Comparison of ENCODE assay signal across 8 mouse cellular contexts in the genomic region with DNA sequence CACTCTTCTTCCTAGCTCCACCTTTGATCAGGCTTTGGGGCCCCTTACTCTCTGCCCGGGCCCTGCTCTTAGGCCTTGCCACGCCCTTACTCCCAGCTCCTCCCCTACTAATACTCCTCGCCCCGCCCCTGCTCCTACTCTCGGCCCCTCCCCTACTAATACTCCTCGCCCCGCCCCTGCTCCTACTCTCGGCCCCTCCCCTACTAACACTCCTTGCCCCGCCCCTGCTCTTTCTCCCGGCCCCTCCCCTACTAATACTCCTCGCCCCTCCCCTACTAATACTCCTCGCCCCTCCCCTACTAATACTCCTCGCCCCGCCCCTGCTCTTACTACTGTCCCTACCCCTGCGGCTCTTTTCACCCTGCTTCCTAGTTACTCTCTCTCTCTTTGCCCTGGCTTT. TPM values are rescaled to one million over a fixed set of nuclear protein-coding genes. Genes with fewer than 3 reads are reported as not detected.
DNase-seq lines count a peak whose midpoint lies in the region; ATAC-seq and TF ChIP-seq lines count a peak whose summit lies in the region.
"Not testable (repeated sequence)": the region's sequence is repeated elsewhere in the genome, so short reads cannot be mapped to it uniquely, and the experiment has no call there.

No protein-coding gene starts in this region.

- peak overlapping the region; percentile 46 for H3K4me2 ChIP-seq in embryonic facial prominence, embryonic 12.5 days (replicated peaks)
- peak overlapping the region; percentile 59 for H3K4me2 ChIP-seq in hindbrain, embryonic 16.5 days (ENCODE audit: low read length)
- H3K4me2 ChIP-seq in limb, embryonic 12.5 days, result peak overlapping the region; percentile 55

- not testable (repeated sequence) for H3K79me2 ChIP-seq in MEL (ENCODE audit: control insufficient read depth, insufficient read depth, low read length, poor library complexity); macrophage (ENCODE audit: inconsistent target)

- not testable (repeated sequence) for H3K27me3 ChIP-seq in MEL (ENCODE audit: control insufficient read depth in 1 of 2, insufficient read depth in 2 of 2, low read length in 2 of 2); embryonic facial prominence, embryonic 12.5 days; hindbrain, embryonic 16.5 days (replicated peaks; ENCODE audit: control insufficient read depth, insufficient read depth, low read length)
- H3K27me3 ChIP-seq in limb, embryonic 12.5 days, result peaks cover 18% of the 10 kb centered on the region

- not testable (repeated sequence) for TF ChIP-seq EP300 in MEL (IDR thresholded peaks at IDR 0.05; ENCODE audit: low read depth in 1 of 2, low read length in 2 of 2)

- not testable (repeated sequence) for TF ChIP-seq RAD21 in MEL (IDR thresholded peaks at IDR 0.05; ENCODE audit: low read depth, low read length)

- H3K4me3 ChIP-seq in MEL (ENCODE audit: control insufficient read depth in 1 of 2, insufficient read depth in 1 of 2, low read depth in 2 of 2, low read length in 2 of 2), result peak overlapping the region; percentile 52 to 59
- peak overlapping the region; percentile 32 for H3K4me3 ChIP-seq in embryonic facial prominence, embryonic 12.5 days
- H3K4me3 ChIP-seq in hindbrain, embryonic 16.5 days (ENCODE audit: low read length), result peak overlapping the region; percentile 40
- H3K4me3 ChIP-seq in limb, embryonic 12.5 days (replicated peaks), result peak overlapping the region; percentile 27
- H3K4me3 ChIP-seq in macrophage (ENCODE audit: inconsistent target), result peak overlapping the region; percentile 29; the same call in 1 of the 2 replicates
- peak overlapping the region; percentile 16 for H3K4me3 ChIP-seq in olfactory bulb, adult 2 months (ENCODE audit: insufficient read depth, low read depth, low read length)

- WGBS in embryonic facial prominence, embryonic 12.5 days, result 24% methylated on average over 12 of the region's 15 CpGs
- WGBS in hindbrain, embryonic 16.5 days, result 27% methylated on average over 15 of the region's 15 CpGs
- WGBS in limb, embryonic 12.5 days, result 22% methylated on average over 13 of the region's 15 CpGs
- WGBS in macrophage (ENCODE audit: missing documents), result 11% methylated on average over 5 of the region's 15 CpGs
- 24% methylated on average over 14 of the region's 15 CpGs for WGBS in olfactory bulb, adult 2 months

- TF ChIP-seq POLR2A in MEL (IDR thresholded peaks at IDR 0.05; ENCODE audit: control insufficient read depth in 1 of 2, insufficient read depth in 1 of 2, low read depth in 1 of 2, low read length in 2 of 2, poor library complexity in 1 of 2); olfactory bulb, adult 2 months (IDR thresholded peaks at IDR 0.05; ENCODE audit: insufficient read depth, low read depth, low read length): not testable (repeated sequence)

- DNase-seq in MEL (ENCODE audit: low read depth, low spot score), result peak; percentile 75
- DNase-seq in thymus, postnatal 14 days, result peak; percentile 43

- peak overlapping the region; percentile 94 for H3K27ac ChIP-seq in MEL (ENCODE audit: control insufficient read depth, low read depth, low read length)
- H3K27ac ChIP-seq in embryonic facial prominence, embryonic 12.5 days, result peak overlapping the region; percentile 55; the same call in 1 of the 2 replicates
- peak overlapping the region; percentile 8; the same call in 1 of the 2 replicates for H3K27ac ChIP-seq in hindbrain, embryonic 16.5 days (ENCODE audit: low read depth, low read length)
- H3K27ac ChIP-seq in limb, embryonic 12.5 days, result 0 out of 2 replicates have a peak overlapping the region, but pooled peaks have one; percentile 26
- peak overlapping the region; percentile 80 for H3K27ac ChIP-seq in macrophage
- not testable (repeated sequence) for H3K27ac ChIP-seq in olfactory bulb, adult 2 months (ENCODE audit: insufficient read depth, low read depth, low read length)

- ATAC-seq in embryonic facial prominence, embryonic 12.5 days (ENCODE audit: insufficient number of reproducible peaks, insufficient read depth, low FRiP score, low TSS enrichment); hindbrain, embryonic 16.5 days: not testable (repeated sequence)
- peak; percentile 57 for ATAC-seq in granulocyte monocyte progenitor cell, adult 5-6 weeks (replicated peaks; ENCODE audit: poor library complexity, severe bottlenecking)
- ATAC-seq in limb, embryonic 12.5 days (ENCODE audit: insufficient number of reproducible peaks, insufficient read depth, low FRiP score, low TSS enrichment, low read depth), result peak; percentile 28; the same call in 1 of the 2 replicates

- not testable (repeated sequence) for H3K9me3 ChIP-seq in MEL (replicated peaks; ENCODE audit: insufficient read depth, low read length); embryonic facial prominence, embryonic 12.5 days; hindbrain, embryonic 16.5 days (ENCODE audit: control insufficient read depth, low read length); limb, embryonic 12.5 days

- H3K4me1 ChIP-seq in MEL (ENCODE audit: control insufficient read depth in 1 of 2, insufficient read depth in 2 of 2, low read length in 2 of 2); embryonic facial prominence, embryonic 12.5 days; limb, embryonic 12.5 days (replicated peaks): not testable (repeated sequence)
- peaks cover 12% of the 10 kb centered on the region for H3K4me1 ChIP-seq in hindbrain, embryonic 16.5 days (ENCODE audit: control insufficient read depth, insufficient read depth, low read depth, low read length)
- peaks cover 21% of the 10 kb centered on the region for H3K4me1 ChIP-seq in olfactory bulb, adult 2 months (ENCODE audit: control insufficient read depth, insufficient read depth, low read length)

- not testable (repeated sequence) for H3K36me3 ChIP-seq in MEL (ENCODE audit: control insufficient read depth in 1 of 2, insufficient read depth in 2 of 2, low read length in 2 of 2); embryonic facial prominence, embryonic 12.5 days; hindbrain, embryonic 16.5 days (ENCODE audit: control insufficient read depth, insufficient read depth, low read length); limb, embryonic 12.5 days; macrophage (ENCODE audit: inconsistent target)

- peak overlapping the region; percentile 48; the same call in 1 of the 2 replicates for H3K9ac ChIP-seq in MEL (ENCODE audit: control insufficient read depth, low read depth, low read length, poor library complexity, severe bottlenecking)
- H3K9ac ChIP-seq in embryonic facial prominence, embryonic 12.5 days; hindbrain, embryonic 16.5 days (ENCODE audit: low read depth, low read length); limb, embryonic 12.5 days (replicated peaks): not testable (repeated sequence)

- not testable (repeated sequence) for TF ChIP-seq CTCF in MEL (IDR thresholded peaks at IDR 0.05 in 2 of 3, conservative IDR thresholded peaks at IDR 0.05 in 1 of 3; ENCODE audit: control insufficient read depth in 1 of 3, insufficient read depth in 1 of 3, low read depth in 2 of 3, low read length in 3 of 3, poor library complexity in 1 of 3, severe bottlenecking in 1 of 3); olfactory bulb, adult 2 months (IDR thresholded peaks at IDR 0.05; ENCODE audit: insufficient read depth, low read depth, low read length)

RNA-seq across cellular contexts. Expression of a gene that starts 2.8 kb away (rescaled TPM):
- total RNA-seq in MEL (2012; rRNA removed), result 0.20 and 0.23 TPM in 2 replicates
- polyA plus RNA-seq in MEL (2012; ENCODE audit: insufficient read depth in 1 of 2, insufficient read length in 2 of 2, low read depth in 1 of 2, low replicate concordance in 2 of 2, missing spikeins in 1 of 2) (under 1 TPM in 1 of 2 experiments, not detected in 1; 0.31 TPM), macrophage (2018) (0.41 to 1.9 TPM (median 0.86 TPM) in 3 replicates)
- polyA plus RNA-seq in embryonic facial prominence, embryonic 12.5 days (2016; fragmentation: Nextera tagmentation; extraction: Ambion mirVana), result 0.37 and 0.60 TPM in 2 replicates
- 0.49 TPM in 1 of 2 replicates, not detected in the other for total RNA-seq in granulocyte monocyte progenitor cell, adult 5-6 weeks (2014; fragmentation: Nextera tagmentation)
- 0.26 TPM in 1 of 2 replicates, not detected in the other for total RNA-seq in granulocyte monocyte progenitor cell, adult 5-6 weeks (2017)
- polyA plus RNA-seq in hindbrain, embryonic 16.5 days (2015; fragmentation: Nextera tagmentation; extraction: Ambion mirVana), result 2.3 and 2.5 TPM in 2 replicates
- 0.56 and 0.69 TPM in 2 replicates for polyA plus RNA-seq in limb, embryonic 12.5 days (2016; fragmentation: Nextera tagmentation; extraction: Ambion mirVana)
- total RNA-seq in macrophage (2018; cell fraction: chromatin; rRNA removed), result 10 to 100 TPM; 18.9 to 65.8 (median 41.0) TPM
- 1 to 10 TPM in 5 of 26 experiments, under 1 TPM in 21; 0.09 to 2.4 (median 0.55) TPM for total RNA-seq in macrophage (2018; cell fraction: cytosol; rRNA removed)
- 10 to 100 TPM in 25 of 26 experiments, 1 to 10 TPM in 1; 9.5 to 28.9 (median 19.9) TPM for total RNA-seq in macrophage (2018; cell fraction: nucleus; rRNA removed)
- not detected in 2 replicates for polyA plus RNA-seq in olfactory bulb, adult 2 months (2012; ENCODE audit: insufficient read depth, insufficient read length, low replicate concordance, missing spikeins)

RNA-seq across cellular contexts. Expression of a gene that starts 21.3 kb away (rescaled TPM):
- 1.4 and 2.0 TPM in 2 replicates for total RNA-seq in MEL (2012; rRNA removed)
- polyA plus RNA-seq in MEL (2012; ENCODE audit: insufficient read depth in 1 of 2, insufficient read length in 2 of 2, low read depth in 1 of 2, low replicate concordance in 2 of 2, missing spikeins in 1 of 2) (1 to 10 TPM in 1 of 2 experiments, not detected in 1; 5.2 TPM), macrophage (2018) (23.4 to 43.1 TPM (median 38.3 TPM) in 3 replicates)
- polyA plus RNA-seq in embryonic facial prominence, embryonic 12.5 days (2016; fragmentation: Nextera tagmentation; extraction: Ambion mirVana), result 1.2 and 1.4 TPM in 2 replicates
- total RNA-seq in granulocyte monocyte progenitor cell, adult 5-6 weeks (2014; fragmentation: Nextera tagmentation), result 4.3 and 5.6 TPM in 2 replicates
- 9.2 and 10.8 TPM in 2 replicates for total RNA-seq in granulocyte monocyte progenitor cell, adult 5-6 weeks (2017)
- 1.0 and 1.4 TPM in 2 replicates for polyA plus RNA-seq in hindbrain, embryonic 16.5 days (2015; fragmentation: Nextera tagmentation; extraction: Ambion mirVana)
- 1.0 and 1.4 TPM in 2 replicates for polyA plus RNA-seq in limb, embryonic 12.5 days (2016; fragmentation: Nextera tagmentation; extraction: Ambion mirVana)
- total RNA-seq in macrophage (2018; cell fraction: chromatin; rRNA removed), result 10 to 100 TPM in 24 of 26 experiments, 1 to 10 TPM in 2; 9.4 to 44.9 (median 23.4) TPM
- 10 to 100 TPM; 13.8 to 50.0 (median 37.4) TPM for total RNA-seq in macrophage (2018; cell fraction: cytosol; rRNA removed)
- 10 to 100 TPM; 12.4 to 61.4 (median 35.4) TPM for total RNA-seq in macrophage (2018; cell fraction: nucleus; rRNA removed)
- not detected in 2 replicates for polyA plus RNA-seq in olfactory bulb, adult 2 months (2012; ENCODE audit: insufficient read depth, insufficient read length, low replicate concordance, missing spikeins)

RNA-seq across cellular contexts. Expression of a gene that starts 27.1 kb away (rescaled TPM):
- 88.6 and 94.8 TPM in 2 replicates for total RNA-seq in MEL (2012; rRNA removed)
- 100 to 1,000 TPM in 1 of 2 experiments, not detected in 1; 143 TPM for polyA plus RNA-seq in MEL (2012; ENCODE audit: insufficient read depth in 1 of 2, insufficient read length in 2 of 2, low read depth in 1 of 2, low replicate concordance in 2 of 2, missing spikeins in 1 of 2)
- polyA plus RNA-seq in embryonic facial prominence, embryonic 12.5 days (2016; fragmentation: Nextera tagmentation; extraction: Ambion mirVana), result 100 and 104 TPM in 2 replicates
- total RNA-seq in granulocyte monocyte progenitor cell, adult 5-6 weeks (2014; fragmentation: Nextera tagmentation), result 57.1 and 86.7 TPM in 2 replicates
- 33.1 and 33.4 TPM in 2 replicates for total RNA-seq in granulocyte monocyte progenitor cell, adult 5-6 weeks (2017)
- polyA plus RNA-seq in hindbrain, embryonic 16.5 days (2015; fragmentation: Nextera tagmentation; extraction: Ambion mirVana), result 109 and 114 TPM in 2 replicates
- polyA plus RNA-seq in limb, embryonic 12.5 days (2016; fragmentation: Nextera tagmentation; extraction: Ambion mirVana), result 104 and 105 TPM in 2 replicates
- total RNA-seq in macrophage (2018; cell fraction: chromatin; rRNA removed), result 10 to 100 TPM in 1 of 26 experiments, 1 to 10 TPM in 25; 1.0 to 11.7 (median 4.6) TPM
- total RNA-seq in macrophage (2018; cell fraction: cytosol; rRNA removed), result 10 to 100 TPM; 27.8 to 53.6 (median 40.1) TPM
- 10 to 100 TPM in 20 of 26 experiments, 1 to 10 TPM in 6; 5.5 to 19.3 (median 12.3) TPM for total RNA-seq in macrophage (2018; cell fraction: nucleus; rRNA removed)
- polyA plus RNA-seq in macrophage (2018), result 31.3 to 53.4 TPM (median 51.1 TPM) in 3 replicates
- not detected in 2 replicates for polyA plus RNA-seq in olfactory bulb, adult 2 months (2012; ENCODE audit: insufficient read depth, insufficient read length, low replicate concordance, missing spikeins)

RNA-seq across cellular contexts. Expression of a gene that starts 30.5 kb away (rescaled TPM):
- total RNA-seq in MEL (2012; rRNA removed), result 159 and 169 TPM in 2 replicates
- polyA plus RNA-seq in MEL (2012; ENCODE audit: insufficient read depth in 1 of 2, insufficient read length in 2 of 2, low read depth in 1 of 2, low replicate concordance in 2 of 2, missing spikeins in 1 of 2), result 100 to 1,000 TPM in 1 of 2 experiments, not detected in 1; 196 TPM
- polyA plus RNA-seq in embryonic facial prominence, embryonic 12.5 days (2016; fragmentation: Nextera tagmentation; extraction: Ambion mirVana), result 278 and 280 TPM in 2 replicates
- total RNA-seq in granulocyte monocyte progenitor cell, adult 5-6 weeks (2014; fragmentation: Nextera tagmentation), result 119 and 172 TPM in 2 replicates
- 165 and 166 TPM in 2 replicates for total RNA-seq in granulocyte monocyte progenitor cell, adult 5-6 weeks (2017)
- polyA plus RNA-seq in hindbrain, embryonic 16.5 days (2015; fragmentation: Nextera tagmentation; extraction: Ambion mirVana), result 278 and 284 TPM in 2 replicates
- polyA plus RNA-seq in limb, embryonic 12.5 days (2016; fragmentation: Nextera tagmentation; extraction: Ambion mirVana), result 292 and 305 TPM in 2 replicates
- total RNA-seq in macrophage (2018; cell fraction: chromatin; rRNA removed), result 100 to 1,000 TPM; 145 to 453 (median 242) TPM
- total RNA-seq in macrophage (2018; cell fraction: cytosol; rRNA removed), result 100 to 1,000 TPM; 264 to 504 (median 382) TPM
- 100 to 1,000 TPM; 154 to 428 (median 265) TPM for total RNA-seq in macrophage (2018; cell fraction: nucleus; rRNA removed)
- polyA plus RNA-seq in macrophage (2018), result 296 to 477 TPM (median 343 TPM) in 3 replicates
- polyA plus RNA-seq in olfactory bulb, adult 2 months (2012; ENCODE audit: insufficient read depth, insufficient read length, low replicate concordance, missing spikeins), result not detected in 2 replicates

RNA-seq across cellular contexts. Expression of a gene that starts 37.3 kb away (rescaled TPM):
- 3.8 and 5.4 TPM in 2 replicates for total RNA-seq in MEL (2012; rRNA removed)
- under 1 TPM in 1 of 2 experiments, not detected in 1; 0.85 TPM for polyA plus RNA-seq in MEL (2012; ENCODE audit: insufficient read depth in 1 of 2, insufficient read length in 2 of 2, low read depth in 1 of 2, low replicate concordance in 2 of 2, missing spikeins in 1 of 2)
- 1.9 and 2.6 TPM in 2 replicates for polyA plus RNA-seq in embryonic facial prominence, embryonic 12.5 days (2016; fragmentation: Nextera tagmentation; extraction: Ambion mirVana)
- not detected in 2 replicates for total RNA-seq in granulocyte monocyte progenitor cell, adult 5-6 weeks (2014; fragmentation: Nextera tagmentation)
- total RNA-seq in granulocyte monocyte progenitor cell, adult 5-6 weeks (2017), result 0.99 TPM in 1 of 2 replicates, not detected in the other
- 1.2 and 1.9 TPM in 2 replicates for polyA plus RNA-seq in hindbrain, embryonic 16.5 days (2015; fragmentation: Nextera tagmentation; extraction: Ambion mirVana)
- 2.5 and 2.7 TPM in 2 replicates for polyA plus RNA-seq in limb, embryonic 12.5 days (2016; fragmentation: Nextera tagmentation; extraction: Ambion mirVana)
- total RNA-seq in macrophage (2018; cell fraction: chromatin; rRNA removed), result not detected
- total RNA-seq in macrophage (2018; cell fraction: cytosol; rRNA removed), result under 1 TPM in 4 of 26 experiments, not detected in 22; 0.10 to 0.71 (median 0.36) TPM
- 1 to 10 TPM in 2 of 26 experiments, not detected in 24; 1.1 to 1.4 TPM for total RNA-seq in macrophage (2018; cell fraction: nucleus; rRNA removed)
- not detected in 3 replicates for polyA plus RNA-seq in macrophage (2018)
- polyA plus RNA-seq in olfactory bulb, adult 2 months (2012; ENCODE audit: insufficient read depth, insufficient read length, low replicate concordance, missing spikeins), result not detected in 2 replicates
